23 mouse cellular contexts compared by ENCODE assay signal in genomic region chr1:131031267-131031666, GRCm38 (mm10). TPM values are rescaled to one million over a fixed set of nuclear protein-coding genes. Genes with fewer than 3 reads are reported as not detected.
"Had no signal": no experiment of that assay in that cellular context is flagged by ENCODE, and none has a peak within 500 bp of the region (broad histone marks: within the 10 kb centered on the region; RNA-seq: fewer than 3 reads in every experiment).

No protein-coding gene starts in this region.

- H3K9ac ChIP-seq: liver, embryonic 13.5 days; midbrain, embryonic 12.5 days; neural tube, embryonic 13.5 days; stomach, embryonic 15.5 days had no signal

- H3K36me3 ChIP-seq: liver, embryonic 13.5 days; midbrain, embryonic 12.5 days; neural tube, embryonic 13.5 days; stomach, embryonic 15.5 days had no signal

- ATAC-seq: intestine, embryonic 16.5 days; midbrain, embryonic 16.5 days had no signal

- H3K4me2 ChIP-seq: liver, embryonic 13.5 days; midbrain, embryonic 12.5 days; neural tube, embryonic 13.5 days; stomach, embryonic 15.5 days had no signal

- H3K4me3 ChIP-seq: left cerebral cortex, adult 2 months; liver, embryonic 13.5 days; midbrain, embryonic 12.5 days; myocyte; neural tube, embryonic 13.5 days; stomach, embryonic 15.5 days had no signal

- H3K9me3 ChIP-seq: liver, embryonic 13.5 days; midbrain, embryonic 12.5 days; neural tube, embryonic 13.5 days; stomach, embryonic 15.5 days had no signal

- H3K4me1 ChIP-seq: midbrain, embryonic 12.5 days; neural tube, embryonic 13.5 days; stomach, embryonic 15.5 days had no signal

- DNase-seq: kidney, adult 18-20 months; kidney, adult 9 months; kidney, postnatal 14 days; layer of hippocampus, postnatal 36 days; left cerebral cortex, postnatal 4 days; liver, embryonic 13.5 days; lung, adult 2 months; lung, postnatal 14 days; lung, postnatal 4 days; right cerebral cortex, postnatal 25 days; spleen, adult 18-20 months; thymus, postnatal 25 days had no signal

- H3K27ac ChIP-seq: left cerebral cortex, adult 2 months; liver, embryonic 13.5 days; midbrain, embryonic 12.5 days; neural tube, embryonic 13.5 days; stomach, embryonic 15.5 days had no signal

- H3K27me3 ChIP-seq: liver, embryonic 13.5 days; midbrain, embryonic 12.5 days; neural tube, embryonic 13.5 days; stomach, embryonic 15.5 days had no signal

RNA-seq across cellular contexts. Expression of gene Il10, which starts 11.6 kb away (rescaled TPM):
- polyA plus RNA-seq: intestine, embryonic 16.5 days; kidney, embryonic 16.5 days; liver, adult 2 months; liver, embryonic 13.5 days; liver, embryonic 16.5 days; lung, adult 2 months; lung, embryonic 16.5 days; midbrain, embryonic 12.5 days; midbrain, embryonic 16.5 days; myocyte; neural tube, embryonic 13.5 days; stomach, embryonic 15.5 days had no signal
